Mouse (Mus musculus): ENCODE measurements around the gene Rexo1. TPM values are rescaled to one million over a fixed set of nuclear protein-coding genes. Genes with fewer than 3 reads are reported as not detected.

Gene Rexo1
- polyA plus RNA-seq, 1 experiment from 2014 or later = 7.1 TPM

- WGBS = 73% methylated on average over 3 of the region's 3 CpGs
- Histone ChIP-seq H3K4me3 (ENCODE audit: low read depth, low read length) (no peak overlapping the region), H3K27ac (replicated peaks) (no peak overlapping the region), H3K27me3 (ENCODE audit: control insufficient read depth, insufficient read depth, low read length) (no peaks in the 10 kb centered on the region), H3K4me1 (replicated peaks; ENCODE audit: control insufficient read depth, insufficient read depth) (peaks cover 16% of the 10 kb centered on the region), H3K36me3 (ENCODE audit: control insufficient read depth, insufficient read depth, low read length) (no peaks in the 10 kb centered on the region), H3K9ac (ENCODE audit: low read length) (no peak overlapping the region), H3K9me3 (ENCODE audit: control insufficient read depth, low read length) (no peaks in the 10 kb centered on the region), H3K4me2 (replicated peaks; ENCODE audit: low read depth) (no peak overlapping the region)
- no peak for DNase-seq (ENCODE audit: low spot score)
- ATAC-seq (ENCODE audit: low FRiP score, low TSS enrichment) = no peak
- no peak for TF ChIP-seq CTCF (IDR thresholded peaks at IDR 0.05; ENCODE audit: low read depth)
- no peak for TF ChIP-seq EP300 (optimal IDR thresholded peaks at IDR 0.05)
These were observed 13.5 kb upstream of the Rexo1 start for GRCm38 (mm10) chr10:80574896-80575295.

- H3K4me2 ChIP-seq (replicated peaks; ENCODE audit: low read depth) = no peak overlapping the region
- no peaks in the 10 kb centered on the region for H3K9me3 ChIP-seq (ENCODE audit: control insufficient read depth, low read length)
- H3K9ac ChIP-seq (ENCODE audit: low read length) = no peak overlapping the region
- no peaks in the 10 kb centered on the region for H3K27me3 ChIP-seq (ENCODE audit: control insufficient read depth, insufficient read depth, low read length)
- H3K27ac ChIP-seq (replicated peaks) = 0 out of 2 replicates have a peak overlapping the region, but pooled peaks have one; percentile 18
- WGBS = 47% methylated on average over 9 of the region's 9 CpGs
- H3K36me3 ChIP-seq (ENCODE audit: control insufficient read depth, insufficient read depth, low read length) = no peaks in the 10 kb centered on the region
- TF ChIP-seq CTCF (IDR thresholded peaks at IDR 0.05; ENCODE audit: low read depth) (no peak), EP300 (optimal IDR thresholded peaks at IDR 0.05) (no peak)
- no peak overlapping the region for H3K4me3 ChIP-seq (ENCODE audit: low read depth, low read length)
- no peak for DNase-seq (ENCODE audit: low spot score)
- peaks cover 18% of the 10 kb centered on the region for H3K4me1 ChIP-seq (replicated peaks; ENCODE audit: control insufficient read depth, insufficient read depth)
- ATAC-seq (ENCODE audit: low FRiP score, low TSS enrichment) = no peak
These were observed 12.6 kb upstream of the Rexo1 start for GRCm38 (mm10) chr10:80573944-80574343.

GRCm38 (mm10) chr10:80572477-80572876, 11.1 kb upstream of the Rexo1 start:
- no peak for ATAC-seq (ENCODE audit: low FRiP score, low TSS enrichment)
- H3K27me3 ChIP-seq (ENCODE audit: control insufficient read depth, insufficient read depth, low read length) = no peaks in the 10 kb centered on the region
- TF ChIP-seq EP300 (optimal IDR thresholded peaks at IDR 0.05) (no peak), CTCF (IDR thresholded peaks at IDR 0.05; ENCODE audit: low read depth) (no peak)
- no peak overlapping the region for H3K27ac ChIP-seq (replicated peaks)
- H3K4me1 ChIP-seq (replicated peaks; ENCODE audit: control insufficient read depth, insufficient read depth) = peaks cover 18% of the 10 kb centered on the region
- H3K9me3 ChIP-seq (ENCODE audit: control insufficient read depth, low read length) = no peaks in the 10 kb centered on the region
- H3K9ac ChIP-seq (ENCODE audit: low read length) = no peak overlapping the region
- 80% methylated on average over 2 of the region's 2 CpGs for WGBS
- no peak overlapping the region for H3K4me2 ChIP-seq (replicated peaks; ENCODE audit: low read depth)
- H3K36me3 ChIP-seq (ENCODE audit: control insufficient read depth, insufficient read depth, low read length) = no peaks in the 10 kb centered on the region
- no peak overlapping the region for H3K4me3 ChIP-seq (ENCODE audit: low read depth, low read length)
- DNase-seq (ENCODE audit: low spot score) = no peak

GRCm38 (mm10) chr10:80570871-80571836, 9.8 kb upstream of the Rexo1 start:
- H3K9ac ChIP-seq (ENCODE audit: low read length) = peak overlapping the region; percentile 35

GRCm38 (mm10) chr10:80570419-80570818, 9.1 kb upstream of the Rexo1 start:
- DNase-seq (ENCODE audit: low spot score) = no peak
- no peak overlapping the region for H3K4me3 ChIP-seq (ENCODE audit: low read depth, low read length)
- no peaks in the 10 kb centered on the region for H3K9me3 ChIP-seq (ENCODE audit: control insufficient read depth, low read length)
- H3K27me3 ChIP-seq (ENCODE audit: control insufficient read depth, insufficient read depth, low read length) = no peaks in the 10 kb centered on the region
- no peak for TF ChIP-seq EP300 (optimal IDR thresholded peaks at IDR 0.05)
- no peak for TF ChIP-seq CTCF (IDR thresholded peaks at IDR 0.05; ENCODE audit: low read depth)
- H3K9ac ChIP-seq (ENCODE audit: low read length) = 0 out of 2 replicates have a peak overlapping the region, but pooled peaks have one; percentile 4
- 83% methylated on average over 10 of the region's 10 CpGs for WGBS
- peaks cover 13% of the 10 kb centered on the region for H3K4me1 ChIP-seq (replicated peaks; ENCODE audit: control insufficient read depth, insufficient read depth)
- H3K27ac ChIP-seq (replicated peaks) = no peak overlapping the region
- no peaks in the 10 kb centered on the region for H3K36me3 ChIP-seq (ENCODE audit: control insufficient read depth, insufficient read depth, low read length)
- ATAC-seq (ENCODE audit: low FRiP score, low TSS enrichment) = no peak
- peak overlapping the region; percentile 32 for H3K4me2 ChIP-seq (replicated peaks; ENCODE audit: low read depth)

More at GRCm38 (mm10) chr10:80570871-80571836, 9.8 kb upstream of the Rexo1 start:
- peak overlapping the region; percentile 32 for H3K4me2 ChIP-seq (replicated peaks; ENCODE audit: low read depth)
- no peak overlapping the region for H3K27ac ChIP-seq (replicated peaks)
- H3K36me3 ChIP-seq (ENCODE audit: control insufficient read depth, insufficient read depth, low read length) = no peaks in the 10 kb centered on the region
- H3K27me3 ChIP-seq (ENCODE audit: control insufficient read depth, insufficient read depth, low read length) = no peaks in the 10 kb centered on the region
- ATAC-seq (ENCODE audit: low FRiP score, low TSS enrichment) (0 out of 2 replicates have a peak, but pooled peaks have one; percentile 11), DNase-seq (ENCODE audit: low spot score) (no peak)
- H3K4me3 ChIP-seq (ENCODE audit: low read depth, low read length) = no peak overlapping the region
- H3K4me1 ChIP-seq (replicated peaks; ENCODE audit: control insufficient read depth, insufficient read depth) = peaks cover 18% of the 10 kb centered on the region
- H3K9me3 ChIP-seq (ENCODE audit: control insufficient read depth, low read length) = no peaks in the 10 kb centered on the region
- no peak for TF ChIP-seq CTCF (IDR thresholded peaks at IDR 0.05; ENCODE audit: low read depth)
- no peak for TF ChIP-seq EP300 (optimal IDR thresholded peaks at IDR 0.05)
- WGBS = 21% methylated on average over 29 of the region's 30 CpGs

- H3K27ac ChIP-seq (replicated peaks) = 0 out of 2 replicates have a peak overlapping the region, but pooled peaks have one; percentile 35
- 0 out of 2 replicates have a peak overlapping the region, but pooled peaks have one; percentile 23 for H3K9ac ChIP-seq (ENCODE audit: low read length)
- 33% methylated on average over 10 of the region's 10 CpGs for WGBS
These were observed 8.3 kb upstream of the Rexo1 start for GRCm38 (mm10) chr10:80569664-80570066.

More at GRCm38 (mm10) chr10:80569664-80570066, 8.3 kb upstream of the Rexo1 start:
- TF ChIP-seq EP300 (optimal IDR thresholded peaks at IDR 0.05) = no peak
- TF ChIP-seq CTCF (IDR thresholded peaks at IDR 0.05; ENCODE audit: low read depth) = 0 out of 2 replicates have a peak, but pooled peaks have one; percentile 1
- no peaks in the 10 kb centered on the region for H3K36me3 ChIP-seq (ENCODE audit: control insufficient read depth, insufficient read depth, low read length)
- H3K4me2 ChIP-seq (replicated peaks; ENCODE audit: low read depth) = peak overlapping the region; percentile 31
- peak; percentile 85 for DNase-seq (ENCODE audit: low spot score)
- ATAC-seq (ENCODE audit: low FRiP score, low TSS enrichment) = peak; percentile 71
- H3K9me3 ChIP-seq (ENCODE audit: control insufficient read depth, low read length) = no peaks in the 10 kb centered on the region
- no peaks in the 10 kb centered on the region for H3K27me3 ChIP-seq (ENCODE audit: control insufficient read depth, insufficient read depth, low read length)
- H3K4me1 ChIP-seq (replicated peaks; ENCODE audit: control insufficient read depth, insufficient read depth) = peaks cover 12% of the 10 kb centered on the region
- 0 out of 2 replicates have a peak overlapping the region, but pooled peaks have one; percentile 6 for H3K4me3 ChIP-seq (ENCODE audit: low read depth, low read length)

Data from stomach, postnatal 0 days (tissue).